Comparison of ENCODE assay signal across 8 mouse cellular contexts in the genomic region with DNA sequence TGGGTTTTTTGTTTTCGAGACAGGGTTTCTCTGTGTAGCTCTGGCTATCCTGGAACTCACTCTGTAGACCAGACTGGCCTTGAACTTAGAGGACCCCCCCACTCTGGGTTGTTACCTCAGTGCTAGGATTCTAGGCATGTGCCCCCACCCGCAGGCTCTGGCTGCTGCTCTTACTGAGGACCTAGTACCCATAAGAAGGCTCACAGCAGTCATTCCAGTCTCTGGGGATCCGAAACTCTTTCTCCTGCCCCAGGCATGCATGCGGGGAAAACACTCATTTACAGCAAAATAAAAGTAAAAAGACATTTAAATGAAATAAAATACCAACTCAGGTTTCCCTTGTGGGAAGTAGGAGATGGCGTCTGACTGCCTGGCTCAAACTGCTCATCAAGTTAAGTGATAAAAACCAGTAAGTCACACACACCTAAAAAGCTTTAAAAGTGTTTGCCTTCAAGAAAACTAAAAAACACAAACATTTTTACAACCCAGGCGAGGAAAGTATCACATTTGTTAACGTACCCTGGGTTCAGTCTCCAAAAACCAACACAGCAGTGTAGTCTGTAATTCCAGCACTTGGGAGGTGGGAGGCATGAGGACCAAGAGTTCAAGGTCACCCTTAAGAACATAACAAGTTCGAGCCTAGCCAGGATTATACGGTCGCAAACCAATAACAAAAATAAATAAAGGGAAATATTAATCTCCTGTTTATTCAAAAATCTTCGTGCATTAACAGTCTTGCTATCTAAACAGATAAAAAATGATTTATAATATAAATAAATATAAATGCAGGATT. TPM values are rescaled to one million over a fixed set of nuclear protein-coding genes. Genes with fewer than 3 reads are reported as not detected.
DNase-seq lines count a peak whose midpoint lies in the region; ATAC-seq and TF ChIP-seq lines count a peak whose summit lies in the region.

No protein-coding gene starts in this region.

- H3K4me2 ChIP-seq in lung, embryonic 14.5 days: peak overlapping the region; percentile 83
- peak overlapping the region; percentile 87 for H3K4me2 ChIP-seq in kidney, embryonic 16.5 days (replicated peaks; ENCODE audit: low read depth, low read length)
- peak overlapping the region; percentile 93 for H3K4me2 ChIP-seq in neural tube, embryonic 14.5 days (ENCODE audit: low read depth, low read length)

- peak overlapping the region; percentile 71 for H3K9ac ChIP-seq in lung, embryonic 14.5 days
- H3K9ac ChIP-seq in kidney, embryonic 16.5 days (replicated peaks; ENCODE audit: low read length): peak overlapping the region; percentile 64
- peak overlapping the region; percentile 59 for H3K9ac ChIP-seq in neural tube, embryonic 14.5 days (replicated peaks; ENCODE audit: low read depth, low read length)

- no peaks in the 10 kb centered on the region for H3K9me3 ChIP-seq in lung, embryonic 14.5 days (ENCODE audit: low read depth, low read length)
- no peaks in the 10 kb centered on the region for H3K9me3 ChIP-seq in kidney, embryonic 16.5 days (ENCODE audit: low read length)
- H3K9me3 ChIP-seq in neural tube, embryonic 14.5 days (ENCODE audit: control insufficient read depth, low read length): no peaks in the 10 kb centered on the region

- no peak for DNase-seq in lung, embryonic 14.5 days
- DNase-seq in lung, adult 18-20 months: no peak
- no peak for DNase-seq in adipocyte (ENCODE audit: low spot score)
- DNase-seq in yolk sac, embryonic 10.5 days (ENCODE audit: low spot score): no peak
- DNase-seq in right cerebral cortex, adult 18-20 months: no peak

- peaks cover 13% of the 10 kb centered on the region; the same call in 1 of the 2 replicates for H3K36me3 ChIP-seq in lung, embryonic 14.5 days (ENCODE audit: insufficient read depth)
- peaks cover 11% of the 10 kb centered on the region for H3K36me3 ChIP-seq in kidney, embryonic 16.5 days (ENCODE audit: insufficient read depth, low read length)
- no peaks in the 10 kb centered on the region; the same call in none of the 2 replicates for H3K36me3 ChIP-seq in neural tube, embryonic 14.5 days (ENCODE audit: control insufficient read depth, insufficient read depth, low read length)

- 44% methylated on average over 11 of the region's 11 CpGs for WGBS in lung, embryonic 14.5 days
- 36% methylated on average over 11 of the region's 11 CpGs for WGBS in kidney, embryonic 16.5 days
- WGBS in neural tube, embryonic 14.5 days: 56% methylated on average over 11 of the region's 11 CpGs

- H3K4me3 ChIP-seq in lung, embryonic 14.5 days (ENCODE audit: low read depth, low read length): peak overlapping the region; percentile 72
- H3K4me3 ChIP-seq in embryonic fibroblast, embryonic 13.5 days (ENCODE audit: insufficient read depth, low read length): peak overlapping the region; percentile 69
- peak overlapping the region; percentile 88 for H3K4me3 ChIP-seq in kidney, embryonic 16.5 days (ENCODE audit: low read length)
- peak overlapping the region; percentile 64 for H3K4me3 ChIP-seq in neural tube, embryonic 14.5 days (ENCODE audit: low read depth, low read length)

- no peak overlapping the region for H3K27ac ChIP-seq in lung, embryonic 14.5 days (ENCODE audit: low read depth)
- H3K27ac ChIP-seq in embryonic fibroblast, embryonic 13.5 days (ENCODE audit: insufficient read depth, low read length): no peak overlapping the region
- H3K27ac ChIP-seq in kidney, embryonic 16.5 days (ENCODE audit: low read length): no peak overlapping the region; the same call in 1 of the 2 replicates
- H3K27ac ChIP-seq in neural tube, embryonic 14.5 days (ENCODE audit: low read depth, low read length): no peak overlapping the region

- no peaks in the 10 kb centered on the region for H3K27me3 ChIP-seq in lung, embryonic 14.5 days (ENCODE audit: insufficient read depth, low read length)
- H3K27me3 ChIP-seq in kidney, embryonic 16.5 days (ENCODE audit: insufficient read depth, low read length): no peaks in the 10 kb centered on the region
- H3K27me3 ChIP-seq in neural tube, embryonic 14.5 days (ENCODE audit: control insufficient read depth, insufficient read depth, low read length): no peaks in the 10 kb centered on the region

- TF ChIP-seq CTCF in lung, embryonic 14.5 days (IDR thresholded peaks at IDR 0.05; ENCODE audit: low read depth): no peak
- no peak for TF ChIP-seq CTCF in embryonic fibroblast, embryonic 13.5 days (IDR thresholded peaks at IDR 0.05; ENCODE audit: borderline replicate concordance, insufficient read depth, low read length)

- no peak for TF ChIP-seq POLR2A in embryonic fibroblast, embryonic 13.5 days (IDR thresholded peaks at IDR 0.05; ENCODE audit: low read depth, low read length)

- H3K4me1 ChIP-seq in lung, embryonic 14.5 days (ENCODE audit: insufficient read depth): no peaks in the 10 kb centered on the region; the same call in 1 of the 2 replicates
- no peaks in the 10 kb centered on the region for H3K4me1 ChIP-seq in embryonic fibroblast, embryonic 13.5 days (ENCODE audit: control insufficient read depth, insufficient read depth, low read length)
- H3K4me1 ChIP-seq in kidney, embryonic 16.5 days (ENCODE audit: insufficient read depth, low read length): peaks cover 18% of the 10 kb centered on the region
- 0 out of 2 replicates have a peak, but pooled peaks cover 6% of the 10 kb centered on the region for H3K4me1 ChIP-seq in neural tube, embryonic 14.5 days (ENCODE audit: control insufficient read depth, insufficient read depth, low read length)

- ATAC-seq in lung, embryonic 14.5 days (ENCODE audit: insufficient read depth): no peak
- no peak for ATAC-seq in kidney, embryonic 16.5 days (ENCODE audit: low FRiP score, low TSS enrichment)
- no peak for ATAC-seq in neural tube, embryonic 14.5 days (ENCODE audit: low read depth)

RNA-seq across cellular contexts. Expression of gene Slc25a19, which starts 1.1 kb away (rescaled TPM):
- 18.5 and 22.5 TPM in 2 replicates for polyA plus RNA-seq in lung, embryonic 14.5 days (2014; fragmentation: Nextera tagmentation; extraction: Ambion mirVana)
- polyA plus RNA-seq in embryonic fibroblast, embryonic 13.5 days (2011; ENCODE audit: insufficient read length, low read depth, missing spikeins): 13.6 and 14.0 TPM in 2 replicates
- polyA plus RNA-seq in kidney, embryonic 16.5 days (2015; fragmentation: Nextera tagmentation; extraction: Ambion mirVana): 51.0 and 56.1 TPM in 2 replicates
- polyA plus RNA-seq in neural tube, embryonic 14.5 days (2014; fragmentation: Nextera tagmentation; extraction: Ambion mirVana): 45.3 and 53.0 TPM in 2 replicates

RNA-seq across cellular contexts. Expression of gene Mif4gd, which starts 14.3 kb away (rescaled TPM):
- polyA plus RNA-seq in lung, embryonic 14.5 days (2014; fragmentation: Nextera tagmentation; extraction: Ambion mirVana): 21.8 and 22.3 TPM in 2 replicates
- 22.3 and 26.6 TPM in 2 replicates for polyA plus RNA-seq in embryonic fibroblast, embryonic 13.5 days (2011; ENCODE audit: insufficient read length, low read depth, missing spikeins)
- 42.8 and 47.1 TPM in 2 replicates for polyA plus RNA-seq in kidney, embryonic 16.5 days (2015; fragmentation: Nextera tagmentation; extraction: Ambion mirVana)
- polyA plus RNA-seq in neural tube, embryonic 14.5 days (2014; fragmentation: Nextera tagmentation; extraction: Ambion mirVana): 11.0 and 12.3 TPM in 2 replicates

RNA-seq across cellular contexts. Expression of gene Gga3, which starts 23.2 kb away (rescaled TPM):
- 22.5 and 22.7 TPM in 2 replicates for polyA plus RNA-seq in lung, embryonic 14.5 days (2014; fragmentation: Nextera tagmentation; extraction: Ambion mirVana)
- 17.0 and 30.3 TPM in 2 replicates for polyA plus RNA-seq in embryonic fibroblast, embryonic 13.5 days (2011; ENCODE audit: insufficient read length, low read depth, missing spikeins)
- 24.5 and 26.8 TPM in 2 replicates for polyA plus RNA-seq in kidney, embryonic 16.5 days (2015; fragmentation: Nextera tagmentation; extraction: Ambion mirVana)
- 35.2 and 43.1 TPM in 2 replicates for polyA plus RNA-seq in neural tube, embryonic 14.5 days (2014; fragmentation: Nextera tagmentation; extraction: Ambion mirVana)

RNA-seq across cellular contexts. Expression of gene Mrps7, which starts 23.3 kb away (rescaled TPM):
- polyA plus RNA-seq in lung, embryonic 14.5 days (2014; fragmentation: Nextera tagmentation; extraction: Ambion mirVana): 93.3 and 95.6 TPM in 2 replicates
- polyA plus RNA-seq in embryonic fibroblast, embryonic 13.5 days (2011; ENCODE audit: insufficient read length, low read depth, missing spikeins): 31.0 and 36.5 TPM in 2 replicates
- 101 and 103 TPM in 2 replicates for polyA plus RNA-seq in kidney, embryonic 16.5 days (2015; fragmentation: Nextera tagmentation; extraction: Ambion mirVana)
- 76.5 and 79.0 TPM in 2 replicates for polyA plus RNA-seq in neural tube, embryonic 14.5 days (2014; fragmentation: Nextera tagmentation; extraction: Ambion mirVana)
